Mouse (Mus musculus) myocyte (in vitro differentiated cells): ENCODE data around the gene Kif1bp.

Experiments used
- E2F4 ChIP-seq: IDR thresholded peaks from one replicate; pipeline ENCODE4 v1.6.1; 2011; ENCODE audit warnings: mild to moderate bottlenecking, control low read depth, moderate library complexity; ENCODE audit not compliant: insufficient read depth
- MAX ChIP-seq: IDR thresholded peaks from one replicate; pipeline ENCODE4 v1.6.1; 2011; ENCODE audit warnings: low read depth, mild to moderate bottlenecking, control low read depth
- MYOD1 ChIP-seq, 3 experiments: IDR thresholded peaks; one replicate each; pipeline ENCODE4 v1.6.1; 2011; ENCODE audit warnings: control low read depth in 2 of 3, low read depth in 2 of 3, mild to moderate bottlenecking in 2 of 3, moderate library complexity in 1 of 3; ENCODE audit not compliant: insufficient read length in 2 of 3, control insufficient read depth in 1 of 3
- POLR2A ChIP-seq: IDR thresholded peaks from one replicate; pipeline ENCODE4 v1.6.1; 2011; ENCODE audit warnings: low read depth, mild to moderate bottlenecking, control low read depth, moderate library complexity; ENCODE audit not compliant: insufficient read length
- POLR2AphosphoS2 ChIP-seq: IDR thresholded peaks from one replicate; pipeline ENCODE4 v1.6.1; 2011; ENCODE audit warnings: low read depth, control low read depth; ENCODE audit not compliant: insufficient read length
- TCF12 ChIP-seq: IDR thresholded peaks from one replicate; pipeline ENCODE4 v1.6.1; 2011; ENCODE audit warnings: mild to moderate bottlenecking, control low read depth; ENCODE audit not compliant: poor library complexity, insufficient read depth, severe bottlenecking
- TCF3 ChIP-seq: IDR thresholded peaks from one replicate; pipeline ENCODE4 v1.6.1; 2011; ENCODE audit warnings: low read depth, control low read depth; ENCODE audit not compliant: insufficient read length
- USF1 ChIP-seq: IDR thresholded peaks from one replicate; pipeline ENCODE4 v1.6.1; 2011; ENCODE audit warnings: low read depth, mild to moderate bottlenecking, control low read depth, moderate library complexity

GRCm38 (mm10) chr10:62557736-62558135 lies 20.5 kb downstream of the Kif1bp start:
- TF ChIP-seq USF1: no peak
- TF ChIP-seq POLR2A: no peak
- TF ChIP-seq E2F4: no peak
- no peak for TF ChIP-seq MYOD1 (IDR thresholded peaks at IDR 0.05; ENCODE audit: control insufficient read depth in 1 of 3, insufficient read length in 2 of 3, low read depth in 2 of 3)
- no peak for TF ChIP-seq TCF12
- no peak for TF ChIP-seq TCF3
- no peak for TF ChIP-seq MAX
- TF ChIP-seq POLR2AphosphoS2: no peak
